Mouse (Mus musculus): Measurements from ENCODE around the gene Gm30302.

Gm30302 gene

GRCm38 (mm10) chr13:49798901-49799300 lies at the start of gene Gm30302:
Gene Gm30302, minus strand, starts transcription at chr13:49799001.
- no peak for TF ChIP-seq GATA4 (IDR thresholded peaks at IDR 0.05; ENCODE audit: insufficient replicate concordance, low read length)

GRCm38 (mm10) chr13:49846751-49847150 lies 48.0 kb upstream of the Gm30302 start:
- no peak for TF ChIP-seq GATA4 (IDR thresholded peaks at IDR 0.05; ENCODE audit: insufficient replicate concordance, low read length)

- no peak for TF ChIP-seq GATA4 (IDR thresholded peaks at IDR 0.05; ENCODE audit: insufficient replicate concordance, low read length)
Observed at GRCm38 (mm10) chr13:49846141-49846540, 47.3 kb upstream of the Gm30302 start.

GRCm38 (mm10) chr13:49845663-49846062 lies 46.9 kb upstream of the Gm30302 start:
- no peak for TF ChIP-seq GATA4 (IDR thresholded peaks at IDR 0.05; ENCODE audit: insufficient replicate concordance, low read length)

- TF ChIP-seq GATA4 (IDR thresholded peaks at IDR 0.05; ENCODE audit: insufficient replicate concordance, low read length), result no peak
Observed at GRCm38 (mm10) chr13:49844071-49844470, 45.3 kb upstream of the Gm30302 start.

- no peak for TF ChIP-seq GATA4 (IDR thresholded peaks at IDR 0.05; ENCODE audit: insufficient replicate concordance, low read length)
Observed at GRCm38 (mm10) chr13:49841186-49841585, 42.4 kb upstream of the Gm30302 start.

- no peak for TF ChIP-seq GATA4 (IDR thresholded peaks at IDR 0.05; ENCODE audit: insufficient replicate concordance, low read length)
Observed at GRCm38 (mm10) chr13:49830355-49830754, 31.6 kb upstream of the Gm30302 start.

- no peak for TF ChIP-seq GATA4 (IDR thresholded peaks at IDR 0.05; ENCODE audit: insufficient replicate concordance, low read length)
Observed at GRCm38 (mm10) chr13:49825300-49825699, 26.5 kb upstream of the Gm30302 start.

- TF ChIP-seq GATA4 (IDR thresholded peaks at IDR 0.05; ENCODE audit: insufficient replicate concordance, low read length), result no peak
Observed at GRCm38 (mm10) chr13:49814958-49815357, 16.2 kb upstream of the Gm30302 start.

- TF ChIP-seq GATA4 (IDR thresholded peaks at IDR 0.05; ENCODE audit: insufficient replicate concordance, low read length), result no peak
Observed at GRCm38 (mm10) chr13:49814420-49814819, 15.6 kb upstream of the Gm30302 start.

GRCm38 (mm10) chr13:49807146-49807545 lies 8.3 kb upstream of the Gm30302 start:
- TF ChIP-seq GATA4 (IDR thresholded peaks at IDR 0.05; ENCODE audit: insufficient replicate concordance, low read length), result no peak

GRCm38 (mm10) chr13:49788563-49789393 lies 10.0 kb downstream of the Gm30302 start:
- TF ChIP-seq GATA4 (IDR thresholded peaks at IDR 0.05; ENCODE audit: insufficient replicate concordance, low read length), result no peak

- no peak for TF ChIP-seq GATA4 (IDR thresholded peaks at IDR 0.05; ENCODE audit: insufficient replicate concordance, low read length)
Observed at GRCm38 (mm10) chr13:49783899-49784298, 14.9 kb downstream of the Gm30302 start.

- no peak for TF ChIP-seq GATA4 (IDR thresholded peaks at IDR 0.05; ENCODE audit: insufficient replicate concordance, low read length)
Observed at GRCm38 (mm10) chr13:49769111-49769510, 29.7 kb downstream of the Gm30302 start.

- TF ChIP-seq GATA4 (IDR thresholded peaks at IDR 0.05; ENCODE audit: insufficient replicate concordance, low read length), result no peak
Observed at GRCm38 (mm10) chr13:49768048-49768447, 30.8 kb downstream of the Gm30302 start.

GRCm38 (mm10) chr13:49766269-49766668 lies 32.5 kb downstream of the Gm30302 start:
- TF ChIP-seq GATA4 (IDR thresholded peaks at IDR 0.05; ENCODE audit: insufficient replicate concordance, low read length), result no peak

GRCm38 (mm10) chr13:49765306-49765705 lies 33.5 kb downstream of the Gm30302 start:
- TF ChIP-seq GATA4 (IDR thresholded peaks at IDR 0.05; ENCODE audit: insufficient replicate concordance, low read length), result no peak
